Mouse (Mus musculus) erythroblast, embryonic 14.5 days (primary cell): Measurements from ENCODE around the gene Slc37a3. TPM values are rescaled to one million over a fixed set of nuclear protein-coding genes. Genes with fewer than 3 reads are reported as not detected.

Experiments
- H3K27me3 ChIP-seq: 2 replicates; pipeline ENCODE4 v1.6.1; 2012; ENCODE audit warnings: inconsistent platforms; ENCODE audit not compliant: control insufficient read depth
- H3K36me3 ChIP-seq: 2 replicates; pipeline ENCODE4 v1.6.1; 2012; ENCODE audit warnings: mild to moderate bottlenecking, inconsistent platforms; ENCODE audit not compliant: control insufficient read depth
- H3K4me1 ChIP-seq: 2 replicates; pipeline ENCODE4 v1.6.1; 2012; ENCODE audit warnings: inconsistent platforms; ENCODE audit not compliant: control insufficient read depth
- H3K4me3 ChIP-seq: replicated peaks from 2 replicates; pipeline ENCODE3; 2012; ENCODE audit warnings: moderate library complexity, mild to moderate bottlenecking, inconsistent platforms
- H3K9me3 ChIP-seq: 2 replicates; pipeline ENCODE4 v1.6.1; 2012; ENCODE audit warnings: low read length, inconsistent platforms, mixed read lengths; ENCODE audit not compliant: control insufficient read depth
- GATA1 ChIP-seq: IDR thresholded peaks from 2 replicates; pipeline ENCODE4 v1.6.1; 2012; ENCODE audit warnings: low read length, inconsistent platforms, mixed read lengths
- TAL1 ChIP-seq: IDR thresholded peaks from 3 replicates; pipeline ENCODE4 v1.6.1; 2012; ENCODE audit warnings: low read length, inconsistent platforms, mixed read lengths
- polyA plus RNA-seq: library from polyadenylated mRNA; stranded (reverse); fragments of >175 nt; gene quantifications from 2 replicates; pipeline ENCODE4 v1.2.3, GENCODE M21; 2012

The Slc37a3 gene
- polyA plus RNA-seq, 1 experiment: 0.05 TPM

DNA sequence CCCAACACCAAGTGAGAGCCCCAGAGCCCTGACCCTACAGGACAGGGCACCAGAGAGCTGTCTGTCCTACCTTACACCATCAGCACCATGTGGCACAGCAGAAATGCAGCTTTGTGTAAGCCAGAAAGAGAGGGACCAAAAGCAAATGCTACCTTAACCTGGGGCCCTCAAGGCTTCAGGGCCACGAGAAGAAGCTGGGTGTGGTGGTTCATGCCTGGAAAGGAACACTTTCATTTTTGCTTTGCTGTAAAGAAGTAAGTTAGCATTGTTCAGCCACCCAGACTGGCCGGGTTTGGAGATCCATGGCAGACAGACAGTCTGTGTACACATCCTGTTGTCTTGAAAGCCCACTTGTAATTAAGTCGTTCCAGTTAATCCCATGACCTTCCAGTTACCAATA lies 89.7 kb downstream of the Slc37a3 start:
- H3K27me3 ChIP-seq: no peaks in the 10 kb centered on the region
- H3K9me3 ChIP-seq: no peaks in the 10 kb centered on the region
- no peaks in the 10 kb centered on the region for H3K4me1 ChIP-seq
- TF ChIP-seq TAL1 (no peak), GATA1 (no peak)
- H3K4me3 ChIP-seq: no peak overlapping the region
- H3K36me3 ChIP-seq: no peaks in the 10 kb centered on the region

DNA sequence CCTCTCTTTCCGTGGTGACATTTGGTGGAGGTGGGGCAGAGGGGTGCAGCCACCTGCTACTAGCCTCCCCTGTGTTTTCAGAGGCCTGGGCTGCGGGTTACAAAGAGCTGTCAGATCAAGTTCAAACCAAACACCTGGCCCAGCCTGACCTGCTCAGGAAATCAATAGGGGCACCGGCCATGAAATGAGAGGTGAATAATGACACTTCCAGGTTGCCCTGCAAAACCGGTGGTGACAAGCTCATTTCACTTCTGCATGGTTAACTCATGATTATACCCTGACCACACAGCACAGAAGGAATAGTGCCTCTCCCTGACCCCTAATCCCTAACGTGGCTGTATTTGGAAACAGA lies 90.8 kb downstream of the Slc37a3 start:
- H3K36me3 ChIP-seq: no peaks in the 10 kb centered on the region
- TF ChIP-seq GATA1: no peak
- TF ChIP-seq TAL1: no peak
- H3K4me1 ChIP-seq: no peaks in the 10 kb centered on the region
- no peak overlapping the region for H3K4me3 ChIP-seq
- no peaks in the 10 kb centered on the region for H3K9me3 ChIP-seq
- H3K27me3 ChIP-seq: no peaks in the 10 kb centered on the region

DNA sequence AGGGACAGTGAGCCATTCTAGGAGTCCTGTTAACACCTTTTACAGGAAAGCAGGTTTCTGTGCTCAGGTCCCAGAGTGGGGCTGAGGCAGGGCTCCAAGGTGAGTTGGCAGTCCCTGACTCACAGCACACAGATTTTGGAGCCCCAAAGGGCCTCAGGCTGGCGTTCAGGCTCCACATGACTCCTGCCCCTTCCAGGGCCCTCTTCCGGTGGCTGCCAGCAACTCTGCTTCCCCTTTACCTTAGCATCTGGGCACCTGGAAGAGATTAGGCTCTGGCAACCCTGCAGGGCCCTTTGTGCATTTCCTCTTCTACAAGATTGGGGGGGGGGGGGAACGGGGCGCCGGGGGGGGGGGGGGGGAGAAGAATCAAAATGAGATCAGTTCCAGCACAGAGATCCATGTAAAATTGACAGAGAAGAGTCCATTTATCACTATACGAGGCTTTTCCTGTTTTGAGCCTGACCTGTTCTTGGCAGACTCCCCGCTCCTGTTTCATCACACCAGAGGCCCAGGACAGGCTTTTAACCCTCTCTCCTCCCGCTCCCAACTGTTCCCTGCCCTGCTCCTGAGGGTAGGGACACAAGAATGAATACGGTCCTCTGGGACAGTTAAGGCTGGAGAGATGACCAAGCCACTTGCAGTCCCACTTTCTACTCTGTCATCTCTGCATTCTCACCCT lies 91.3 kb downstream of the Slc37a3 start:
- no peaks in the 10 kb centered on the region for H3K9me3 ChIP-seq
- no peak overlapping the region for H3K4me3 ChIP-seq
- H3K27me3 ChIP-seq: no peaks in the 10 kb centered on the region
- no peaks in the 10 kb centered on the region for H3K4me1 ChIP-seq
- TF ChIP-seq TAL1 (no peak), GATA1 (no peak)
- H3K36me3 ChIP-seq: no peaks in the 10 kb centered on the region

DNA sequence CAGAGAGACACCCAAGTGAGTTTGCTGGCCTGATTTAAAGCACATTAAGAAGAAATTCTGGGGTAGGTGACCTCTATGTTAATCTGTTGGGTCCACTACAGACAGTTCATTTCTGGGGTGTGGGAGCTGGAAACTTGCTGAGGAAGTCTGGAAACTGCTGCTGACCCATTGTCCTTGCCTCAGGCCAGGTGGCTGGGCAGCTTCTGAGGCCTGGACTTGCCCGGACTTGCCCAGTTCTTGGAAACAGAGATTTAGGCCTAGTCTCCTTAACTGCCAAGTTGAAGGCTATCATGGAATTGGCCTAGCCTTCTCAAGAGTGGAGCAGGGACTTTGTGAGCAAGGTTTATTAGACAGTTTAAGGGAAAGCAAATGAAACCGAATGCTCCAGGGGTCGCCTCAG lies 92.6 kb downstream of the Slc37a3 start:
- TF ChIP-seq TAL1 (no peak), GATA1 (no peak)
- Histone ChIP-seq H3K9me3 (no peaks in the 10 kb centered on the region), H3K36me3 (no peaks in the 10 kb centered on the region), H3K27me3 (no peaks in the 10 kb centered on the region), H3K4me1 (no peaks in the 10 kb centered on the region), H3K4me3 (no peak overlapping the region)

Other genes starting within 250 kb of the Slc37a3 start
- gene Kdm7a, start 170.9 kb downstream of the Slc37a3 start, polyA plus RNA-seq: 0.79 and 1.1 TPM in 2 replicates
- gene Rab19, start 3.5 kb upstream of the Slc37a3 start, polyA plus RNA-seq: not detected in 2 replicates
- gene Mkrn1, start 42.8 kb upstream of the Slc37a3 start, polyA plus RNA-seq: 86.9 and 108 TPM in 2 replicates
- gene Dennd2a, start 180.2 kb upstream of the Slc37a3 start, polyA plus RNA-seq: not detected in 2 replicates
- 0.23 and 0.31 TPM in 2 replicates for gene Adck2, start 196.2 kb upstream of the Slc37a3 start, polyA plus RNA-seq
- gene Gm42420, start 208.1 kb upstream of the Slc37a3 start, polyA plus RNA-seq: not detected in 2 replicates
- 43.0 and 48.6 TPM in 2 replicates for gene Ndufb2, start 214.9 kb upstream of the Slc37a3 start, polyA plus RNA-seq